Mouse (Mus musculus) kidney, postnatal 0 days (tissue): ENCODE results near the gene Smo. TPM values are rescaled to one million over a fixed set of nuclear protein-coding genes. Genes with fewer than 3 reads are reported as not detected.
"Not testable (repeated sequence)": the region's sequence is repeated elsewhere in the genome, so short reads cannot be mapped to it uniquely, and the experiment has no call there.

Source experiments
- ATAC-seq: fragments of 200-750 bp; cut with Nextera tagmentation; replicated peaks from 2 replicates; pipeline ENCODE4 v1.8.0; 2017; ENCODE audit warnings: low read depth, moderate number of reproducible peaks, moderate TSS enrichment, moderate library complexity; ENCODE audit not compliant: low FRiP score
- DNase-seq: peaks from one replicate; pipeline ENCODE4 v3.0.0-alpha.2; 2016; ENCODE audit warnings: low spot score
- H3K27ac ChIP-seq: fragments of 300-500 bp; sonication (generic); 2 replicates; pipeline ENCODE4 v1.5.1; 2014; ENCODE audit warnings: mild to moderate bottlenecking
- H3K27me3 ChIP-seq: fragments of 300-500 bp; sonication (generic); 2 replicates; pipeline ENCODE4 v1.6.1; 2014; ENCODE audit warnings: low read length, mixed read lengths; ENCODE audit not compliant: insufficient read depth
- H3K36me3 ChIP-seq: fragments of 300-500 bp; sonication (generic); 2 replicates; pipeline ENCODE4 v1.6.1; 2014; ENCODE audit warnings: low read length, mixed read lengths; ENCODE audit not compliant: insufficient read depth
- H3K4me1 ChIP-seq: fragments of 300-500 bp; sonication (generic); replicated peaks from 2 replicates; pipeline ENCODE4 v1.6.1; 2014; ENCODE audit warnings: antibody characterized with exemption, low read length, mixed read lengths; ENCODE audit not compliant: insufficient read depth
- H3K4me2 ChIP-seq: fragments of 300-500 bp; sonication (generic); 2 replicates; pipeline ENCODE4 v1.6.1; 2014; ENCODE audit warnings: mild to moderate bottlenecking, low read length, moderate library complexity, mixed read lengths
- H3K4me3 ChIP-seq: fragments of 300-500 bp; sonication (generic); replicated peaks from 2 replicates; pipeline ENCODE4 v1.5.1; 2014; ENCODE audit warnings: low read depth, low read length
- H3K9ac ChIP-seq: fragments of 300-500 bp; sonication (generic); 2 replicates; pipeline ENCODE4 v1.6.1; 2014; ENCODE audit warnings: low read depth, low read length
- H3K9me3 ChIP-seq: fragments of 300-500 bp; sonication (generic); replicated peaks from 2 replicates; pipeline ENCODE4 v1.6.1; 2016; ENCODE audit warnings: low read length, inconsistent platforms, mixed read lengths
- CTCF ChIP-seq: IDR thresholded peaks from 2 replicates; pipeline ENCODE4 v1.5.1; 2016; ENCODE audit warnings: antibody characterized with exemption, low read depth, mild to moderate bottlenecking, moderate library complexity
- WGBS: fragments of 180-500 bp; shearing (Covaris S2); extraction: QIAGEN DNeasy Blood & Tissue Kit; methylation state at CpG from one replicate; pipeline ENCODE4 v1.1.7; 2014; 5-methylcytosine and 5-hydroxymethylcytosine counted together
- polyA plus RNA-seq: library from polyadenylated mRNA; unstranded; fragments of >200 nt; fragmentation: Nextera tagmentation; extraction: Ambion mirVana; gene quantifications from 2 replicates; pipeline ENCODE4 v1.2.1, GENCODE M21; 2015

Smo gene
- polyA plus RNA-seq, 1 experiment from 2014 or later = 27.5 TPM

DNA sequence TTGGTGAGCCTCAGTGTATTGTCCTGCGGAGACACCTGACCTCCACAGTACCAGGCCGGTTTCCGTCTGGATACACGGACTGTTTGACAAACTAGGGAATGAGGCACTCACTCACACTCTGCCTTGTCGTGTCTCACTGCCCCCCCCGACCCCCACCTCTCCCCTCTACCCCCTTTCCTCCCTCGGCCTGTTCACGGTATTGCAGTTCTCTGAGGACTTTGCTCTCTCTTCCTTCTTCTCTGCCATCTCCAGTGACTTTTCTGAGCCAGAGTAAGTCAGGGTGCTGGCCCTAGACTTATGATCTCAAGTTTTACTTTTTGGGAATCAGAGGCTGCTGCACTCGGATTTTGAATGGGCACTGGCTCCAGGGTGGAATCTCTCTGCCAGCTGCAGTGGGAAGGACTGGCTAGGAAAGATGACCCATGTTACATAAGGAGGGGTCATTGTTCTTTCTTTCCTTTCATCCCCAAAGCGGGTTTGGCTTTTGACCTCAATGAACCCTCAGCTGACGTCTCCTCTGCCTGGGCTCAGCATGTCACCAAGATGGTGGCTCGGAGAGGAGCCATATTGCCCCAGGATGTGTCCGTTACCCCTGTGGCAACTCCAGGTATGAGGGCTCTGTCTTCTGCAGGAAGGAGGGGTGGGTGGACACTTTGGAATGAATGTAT, 23.8 kb downstream of the Smo start:
- Histone ChIP-seq H3K4me1 (no peaks in the 10 kb centered on the region), H3K4me3 (no peak overlapping the region), H3K27me3 (no peaks in the 10 kb centered on the region), H3K9ac (no peak overlapping the region), H3K36me3 (peaks cover 41% of the 10 kb centered on the region), H3K9me3 (no peaks in the 10 kb centered on the region), H3K4me2 (no peak overlapping the region), H3K27ac (no peak overlapping the region)
- DNase-seq = no peak
- TF ChIP-seq CTCF = no peak
- peak; percentile 65 for ATAC-seq
- WGBS = 81% methylated on average over 13 of the region's 13 CpGs

DNA sequence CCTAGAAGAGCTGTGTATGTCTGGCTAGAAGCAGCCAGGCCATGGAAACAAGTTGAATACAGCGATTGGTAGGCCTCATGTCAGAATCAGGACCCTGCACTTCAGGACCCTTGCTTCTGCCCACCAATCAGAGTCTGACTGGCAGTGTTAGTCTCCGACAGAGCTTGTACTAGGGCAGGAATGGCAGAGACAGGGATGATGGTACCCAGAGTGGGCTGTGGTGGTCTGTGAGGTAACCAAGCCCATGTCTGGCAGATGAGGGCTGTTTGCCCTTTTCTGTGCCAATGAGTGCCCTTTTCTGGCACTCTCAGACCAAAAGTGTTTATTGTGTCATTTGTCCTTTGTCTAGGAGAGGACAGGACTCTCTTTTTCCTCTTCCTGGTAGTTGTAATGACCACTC, 25.1 kb downstream of the Smo start:
- not testable (repeated sequence) for DNase-seq, H3K9me3 ChIP-seq, ATAC-seq, H3K4me3 ChIP-seq, H3K9ac ChIP-seq, H3K27ac ChIP-seq, H3K4me2 ChIP-seq, H3K27me3 ChIP-seq, H3K4me1 ChIP-seq
- 91% methylated on average over 1 of the region's 2 CpGs for WGBS
- H3K36me3 ChIP-seq = peaks cover 31% of the 10 kb centered on the region

DNA sequence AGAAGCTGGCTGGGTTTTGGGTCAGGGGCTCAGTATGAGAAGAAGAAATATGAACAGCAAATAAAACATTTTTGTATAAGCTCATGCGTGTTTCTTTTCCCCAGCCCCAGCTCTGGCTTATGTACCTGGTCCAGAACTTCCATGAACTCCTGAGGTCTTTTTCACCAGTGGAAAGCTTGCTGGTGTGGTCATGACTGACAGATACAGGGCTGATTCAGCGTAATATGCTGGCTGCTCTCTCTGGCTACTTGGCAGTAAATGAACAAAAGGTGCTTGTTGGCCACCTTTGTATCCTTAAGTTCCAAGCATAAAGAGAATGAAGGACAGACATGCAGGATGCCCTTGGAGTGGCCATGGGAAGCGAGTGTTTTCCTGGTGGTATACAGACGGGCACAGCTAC, 26.0 kb downstream of the Smo start:
- Histone ChIP-seq H3K9ac (no peak overlapping the region), H3K4me3 (no peak overlapping the region), H3K27me3 (no peaks in the 10 kb centered on the region), H3K9me3 (no peaks in the 10 kb centered on the region), H3K27ac (no peak overlapping the region), H3K4me1 (no peaks in the 10 kb centered on the region), H3K36me3 (peaks cover 26% of the 10 kb centered on the region), H3K4me2 (no peak overlapping the region)
- no peak for ATAC-seq
- TF ChIP-seq CTCF = no peak
- no peak for DNase-seq
- 92% methylated on average over 4 of the region's 4 CpGs for WGBS

DNA sequence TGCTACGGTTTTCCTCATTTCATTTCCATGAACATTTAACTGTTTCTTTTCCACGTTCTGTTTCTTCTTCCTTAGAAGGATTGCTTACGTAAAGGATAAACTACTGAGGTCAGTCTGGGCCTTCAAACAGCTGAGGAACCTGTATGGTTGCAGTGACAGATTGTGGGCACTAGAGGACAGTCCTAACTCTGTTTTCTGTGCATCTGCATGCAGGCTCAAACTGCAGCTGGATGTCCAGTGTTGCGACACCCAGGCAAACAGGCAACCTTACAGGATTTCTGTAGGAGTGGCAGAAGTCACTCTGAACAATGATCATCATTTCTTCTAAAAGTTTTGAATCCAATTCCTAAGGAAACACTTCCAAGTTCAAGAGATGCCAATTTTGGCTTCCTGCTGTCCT, 27.2 kb downstream of the Smo start:
- no peak for ATAC-seq
- no peaks in the 10 kb centered on the region for H3K4me1 ChIP-seq
- no peak overlapping the region for H3K9ac ChIP-seq
- no peak overlapping the region for H3K4me3 ChIP-seq
- no peak overlapping the region for H3K27ac ChIP-seq
- H3K36me3 ChIP-seq = peaks cover 15% of the 10 kb centered on the region; the same call in 1 of the 2 replicates
- no peak overlapping the region for H3K4me2 ChIP-seq
- 58% methylated on average over 4 of the region's 4 CpGs for WGBS
- peak; percentile 61 for DNase-seq
- TF ChIP-seq CTCF = peak; percentile 74
- no peaks in the 10 kb centered on the region for H3K9me3 ChIP-seq
- no peaks in the 10 kb centered on the region for H3K27me3 ChIP-seq

- no peak overlapping the region for H3K4me3 ChIP-seq
- WGBS = 96% methylated on average over 2 of the region's 2 CpGs
- H3K36me3 ChIP-seq = no peaks in the 10 kb centered on the region
- TF ChIP-seq CTCF = peak; percentile 16; the same call in 1 of the 2 replicates
- ATAC-seq (no peak), DNase-seq (no peak)
- H3K27ac ChIP-seq = no peak overlapping the region
- no peaks in the 10 kb centered on the region for H3K27me3 ChIP-seq
- H3K9me3 ChIP-seq = no peaks in the 10 kb centered on the region
- H3K4me2 ChIP-seq = no peak overlapping the region
- no peak overlapping the region for H3K9ac ChIP-seq
- 0 out of 2 replicates have a peak, but pooled peaks cover 4% of the 10 kb centered on the region for H3K4me1 ChIP-seq
These were observed 31.6 kb downstream of the Smo start for GRCm38 (mm10) chr6:29766874-29767273.

GRCm38 (mm10) chr6:29767813-29768660, 32.7 kb downstream of the Smo start, which contains the start of gene Ahcyl2:
Gene Ahcyl2 (plus strand): TSS chr6:29768011.
- no peaks in the 10 kb centered on the region for H3K9me3 ChIP-seq
- peak within 1 kb of the TSS; percentile 89 for H3K4me3 ChIP-seq
- WGBS = under 1% methylated on average over 46 of the region's 61 CpGs
- TF ChIP-seq CTCF = no peak
- peak; percentile 98 for DNase-seq
- peak within 1 kb of the TSS; percentile 83 for H3K9ac ChIP-seq
- no peaks in the 10 kb centered on the region for H3K27me3 ChIP-seq
- H3K27ac ChIP-seq = peak within 1 kb of the TSS; percentile 91
- 0 out of 2 replicates have a peak, but pooled peaks cover 4% of the 10 kb centered on the region for H3K4me1 ChIP-seq
- ATAC-seq = peak; percentile 98
- H3K4me2 ChIP-seq = peak within 1 kb of the TSS; percentile 76
- no peaks in the 10 kb centered on the region for H3K36me3 ChIP-seq
